Mouse (Mus musculus) embryonic fibroblast, embryonic 13.5 days (primary cell): ENCODE measurements around the gene Sumo3. TPM values are rescaled to one million over a fixed set of nuclear protein-coding genes. Genes with fewer than 3 reads are reported as not detected.
A peak's percentile ranks its signal among the peaks of the same experiment; 100 is the strongest.

ENCODE experiments used
- H3K27ac ChIP-seq: 2 replicates; pipeline ENCODE4 v1.5.1; 2012; ENCODE audit warnings: low read length, control low read depth, inconsistent platforms; ENCODE audit not compliant: insufficient read depth
- H3K4me1 ChIP-seq: 2 replicates; pipeline ENCODE4 v1.6.1; 2011; ENCODE audit warnings: low read length; ENCODE audit not compliant: control insufficient read depth, insufficient read depth
- H3K4me3 ChIP-seq: 2 replicates; pipeline ENCODE4 v1.5.1; 2011; ENCODE audit warnings: mild to moderate bottlenecking, control low read depth, low read length; ENCODE audit not compliant: insufficient read depth
- CTCF ChIP-seq: IDR thresholded peaks from 2 replicates; pipeline ENCODE4 v1.5.1; 2011; ENCODE audit warnings: mild to moderate bottlenecking, control low read depth, low read length, moderate library complexity, borderline replicate concordance; ENCODE audit not compliant: insufficient read depth
- POLR2A ChIP-seq: IDR thresholded peaks from 2 replicates; pipeline ENCODE4 v1.6.1; 2011; ENCODE audit warnings: low read depth, mild to moderate bottlenecking, control low read depth, low read length, moderate library complexity
- polyA plus RNA-seq: library from polyadenylated mRNA; stranded (reverse); fragments of >200 nt; gene quantifications from 2 replicates; pipeline ENCODE4 v1.2.4, GENCODE M21; 2011; ENCODE audit warnings: low read depth; ENCODE audit not compliant: missing spikeins, insufficient read length

Sumo3 gene
- polyA plus RNA-seq, 1 experiment: 167 TPM

GRCm38 (mm10) chr10:77622055-77622988 is 16.4 kb downstream of the Sumo3 start, which contains the start of gene Ube2g2:
Gene Ube2g2, plus strand, starts transcription at chr10:77622275.
- H3K27ac ChIP-seq: peak within 1 kb of the TSS; percentile 81
- no peak for TF ChIP-seq CTCF
- TF ChIP-seq POLR2A: peak; percentile 78
- H3K4me3 ChIP-seq: peak within 1 kb of the TSS; percentile 99
- peaks cover 24% of the 10 kb centered on the region for H3K4me1 ChIP-seq

DNA sequence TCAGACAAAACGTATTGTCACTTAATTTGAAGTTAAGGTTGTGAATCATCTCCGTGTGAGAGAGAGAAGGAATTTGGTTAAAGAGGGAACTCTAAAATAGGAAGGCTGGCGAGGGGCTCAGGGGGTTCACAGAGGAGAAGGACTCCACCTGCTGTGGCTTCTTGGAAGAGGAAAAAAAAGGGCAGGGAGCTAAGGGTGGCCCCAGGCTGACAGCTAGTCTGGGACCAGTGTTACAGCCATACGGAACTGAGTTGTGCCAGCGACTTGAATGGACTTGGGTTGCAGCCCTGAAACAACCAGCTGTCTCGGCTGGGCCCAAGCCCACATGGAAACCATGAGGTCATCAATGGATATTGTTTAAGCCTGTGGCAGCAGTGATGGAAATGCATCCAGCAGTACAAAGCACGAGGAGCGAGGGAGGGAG is 17.2 kb downstream of the Sumo3 start:
- TF ChIP-seq CTCF (no peak), POLR2A (peak; percentile 53)
- peaks cover 24% of the 10 kb centered on the region for H3K4me1 ChIP-seq
- H3K4me3 ChIP-seq: peak overlapping the region; percentile 99
- H3K27ac ChIP-seq: peak overlapping the region; percentile 81

GRCm38 (mm10) chr10:77623639-77624400 is 17.9 kb downstream of the Sumo3 start:
- Histone ChIP-seq H3K4me3 (peak overlapping the region; percentile 99; the same call in 1 of the 2 replicates), H3K27ac (peak overlapping the region; percentile 81)
- TF ChIP-seq POLR2A (no peak), CTCF (no peak)

GRCm38 (mm10) chr10:77624570-77624995 is 18.7 kb downstream of the Sumo3 start:
- H3K27ac ChIP-seq: peak overlapping the region; percentile 64
- H3K4me1 ChIP-seq: peaks cover 24% of the 10 kb centered on the region
- TF ChIP-seq CTCF (no peak), POLR2A (0 out of 2 replicates have a peak, but pooled peaks have one; percentile 22)
- no peak overlapping the region for H3K4me3 ChIP-seq

More at GRCm38 (mm10) chr10:77623639-77624400, 17.9 kb downstream of the Sumo3 start:
- H3K4me1 ChIP-seq: peaks cover 24% of the 10 kb centered on the region

DNA sequence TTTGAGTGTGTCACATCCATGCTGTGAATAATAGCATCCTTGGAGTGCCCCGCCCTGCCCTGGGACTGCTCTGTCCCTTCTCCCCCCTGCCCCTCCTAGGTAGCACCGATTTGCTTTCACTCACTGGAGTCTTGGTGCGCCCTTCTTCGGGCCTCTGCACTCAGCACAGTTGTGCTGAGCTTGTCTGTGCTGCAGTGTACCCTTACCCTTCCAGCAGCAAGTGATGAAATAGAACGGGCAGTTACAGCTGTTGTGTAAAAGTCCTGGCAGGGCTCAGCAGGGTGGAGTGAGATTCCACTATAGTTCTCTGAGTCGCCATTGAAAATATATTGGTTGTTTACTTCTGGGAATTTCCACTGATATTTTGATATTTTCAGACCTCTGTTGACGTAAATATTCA is 20.1 kb downstream of the Sumo3 start:
- no peak for TF ChIP-seq POLR2A
- no peak for TF ChIP-seq CTCF
- Histone ChIP-seq H3K27ac (no peak overlapping the region), H3K4me3 (no peak overlapping the region)

DNA sequence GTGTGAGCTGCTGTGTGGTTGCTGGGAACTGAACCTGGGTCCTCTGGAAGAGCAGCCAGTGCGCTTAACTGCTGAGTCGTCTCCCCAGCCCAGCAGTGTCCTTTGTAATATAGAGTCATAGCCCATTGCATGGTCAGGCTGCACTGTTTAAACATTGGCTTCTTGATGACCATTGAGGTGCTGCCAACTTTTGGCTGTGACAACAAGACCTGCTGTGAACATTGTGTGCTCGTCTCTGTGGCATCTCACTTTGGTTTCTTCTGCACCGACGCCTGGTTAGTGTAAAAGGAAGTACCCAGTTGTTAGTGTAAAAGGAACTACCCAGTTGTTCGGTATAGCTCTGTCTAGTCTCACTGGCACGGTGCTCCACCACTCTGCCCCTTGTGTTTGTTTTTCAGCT is 20.7 kb downstream of the Sumo3 start:
- peaks cover 24% of the 10 kb centered on the region for H3K4me1 ChIP-seq
- no peak overlapping the region for H3K4me3 ChIP-seq
- H3K27ac ChIP-seq: no peak overlapping the region
- TF ChIP-seq CTCF (no peak), POLR2A (no peak)

More for the DNA sequence above, 20.1 kb downstream of the Sumo3 start:
- H3K4me1 ChIP-seq: peaks cover 24% of the 10 kb centered on the region

- H3K4me1 ChIP-seq: peaks cover 24% of the 10 kb centered on the region
- no peak overlapping the region for H3K4me3 ChIP-seq
- H3K27ac ChIP-seq: no peak overlapping the region
- TF ChIP-seq POLR2A (no peak), CTCF (peak; percentile 98)
Measured at GRCm38 (mm10) chr10:77627497-77627896, 21.6 kb downstream of the Sumo3 start.

DNA sequence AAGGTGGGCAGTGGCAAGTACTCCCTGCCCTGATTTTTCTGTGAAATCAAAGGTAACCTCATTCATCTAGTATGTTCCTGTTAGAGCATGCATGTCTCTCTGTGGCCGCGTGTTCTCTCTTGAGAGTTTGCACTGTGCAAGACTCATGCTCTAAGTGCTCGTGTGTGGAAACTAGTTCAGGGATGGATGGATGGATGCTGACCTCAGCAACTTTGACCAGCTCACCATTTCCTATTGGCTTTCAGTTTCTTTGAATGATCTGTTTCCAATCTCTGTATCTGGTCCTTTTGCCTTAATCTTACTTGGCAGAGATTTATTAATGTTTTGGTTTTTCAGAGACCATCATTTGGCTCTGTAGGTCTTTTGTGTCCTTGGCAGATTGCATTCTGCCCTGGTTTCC is 23.3 kb downstream of the Sumo3 start:
- no peak for TF ChIP-seq POLR2A
- no peak for TF ChIP-seq CTCF
- H3K4me3 ChIP-seq: no peak overlapping the region

GRCm38 (mm10) chr10:77629970-77630369 is 24.1 kb downstream of the Sumo3 start:
- Histone ChIP-seq H3K4me1 (peaks cover 15% of the 10 kb centered on the region), H3K4me3 (no peak overlapping the region), H3K27ac (no peak overlapping the region)
- no peak for TF ChIP-seq CTCF
- no peak for TF ChIP-seq POLR2A

More for the DNA sequence above, 23.3 kb downstream of the Sumo3 start:
- peaks cover 20% of the 10 kb centered on the region for H3K4me1 ChIP-seq
- no peak overlapping the region for H3K27ac ChIP-seq
